Mouse (Mus musculus) intestine, embryonic 14.5 days (tissue): ENCODE data around the gene Sgsm3. TPM values are rescaled to one million over a fixed set of nuclear protein-coding genes. Genes with fewer than 3 reads are reported as not detected.

Experiments
- ATAC-seq: fragments of 200-750 bp; cut with Nextera tagmentation; replicated peaks from 2 replicates; pipeline ENCODE4 v1.8.0; 2017; ENCODE audit warnings: low read depth, moderate number of reproducible peaks, moderate TSS enrichment, moderate library complexity; ENCODE audit not compliant: low FRiP score, low TSS enrichment
- DNase-seq: peaks from one replicate; pipeline ENCODE4 v3.0.0-alpha.2; 2018; ENCODE audit warnings: low spot score
- H3K27ac ChIP-seq: fragments of 300-500 bp; sonication (generic); 2 replicates; pipeline ENCODE4 v1.5.1; 2014; ENCODE audit warnings: low read depth, mild to moderate bottlenecking, control low read depth
- H3K27me3 ChIP-seq: fragments of 300-500 bp; sonication (generic); replicated peaks from 2 replicates; pipeline ENCODE4 v1.6.1; 2014; ENCODE audit warnings: low read length, control low read depth; ENCODE audit not compliant: control insufficient read depth, insufficient read depth
- H3K36me3 ChIP-seq: fragments of 300-500 bp; sonication (generic); 2 replicates; pipeline ENCODE4 v1.6.1; 2014; ENCODE audit warnings: low read length, control low read depth; ENCODE audit not compliant: control insufficient read depth, insufficient read depth
- H3K4me1 ChIP-seq: fragments of 300-500 bp; sonication (generic); replicated peaks from 2 replicates; pipeline ENCODE4 v1.6.1; 2014; ENCODE audit warnings: low read length, control low read depth, mixed read lengths; ENCODE audit not compliant: control insufficient read depth, insufficient read depth
- H3K4me2 ChIP-seq: fragments of 300-500 bp; sonication (generic); 2 replicates; pipeline ENCODE4 v1.6.1; 2014; ENCODE audit warnings: low read length
- H3K4me3 ChIP-seq: fragments of 300-500 bp; sonication (generic); 2 replicates; pipeline ENCODE4 v1.5.1; 2014; ENCODE audit warnings: low read depth, low read length, control low read depth, mixed read lengths
- H3K9ac ChIP-seq: fragments of 300-500 bp; sonication (generic); 2 replicates; pipeline ENCODE4 v1.6.1; 2014; ENCODE audit warnings: mild to moderate bottlenecking, low read length
- H3K9me3 ChIP-seq: fragments of 300-500 bp; sonication (generic); 2 replicates; pipeline ENCODE4 v1.6.1; 2016; ENCODE audit warnings: low read length, control low read depth; ENCODE audit not compliant: control insufficient read depth
- WGBS: fragments of 180-500 bp; shearing (Covaris S2); extraction: QIAGEN DNeasy Blood & Tissue Kit; methylation state at CpG from one replicate; pipeline ENCODE4 v1.1.7; 2014; 5-methylcytosine and 5-hydroxymethylcytosine counted together
- microRNA-seq: library from miRNA; unstranded; fragments of <30 nt; microRNA quantifications from one replicate; pipeline ENCODE4, GENCODE M21; 2016
- polyA plus RNA-seq: library from polyadenylated mRNA; unstranded; fragments of >200 nt; fragmentation: Nextera tagmentation; extraction: Ambion mirVana; gene quantifications from 2 replicates; pipeline ENCODE4 v1.2.1, GENCODE M21; 2014

Gene Sgsm3
- polyA plus RNA-seq, 1 experiment from 2014 or later = 26.4 TPM

DNA sequence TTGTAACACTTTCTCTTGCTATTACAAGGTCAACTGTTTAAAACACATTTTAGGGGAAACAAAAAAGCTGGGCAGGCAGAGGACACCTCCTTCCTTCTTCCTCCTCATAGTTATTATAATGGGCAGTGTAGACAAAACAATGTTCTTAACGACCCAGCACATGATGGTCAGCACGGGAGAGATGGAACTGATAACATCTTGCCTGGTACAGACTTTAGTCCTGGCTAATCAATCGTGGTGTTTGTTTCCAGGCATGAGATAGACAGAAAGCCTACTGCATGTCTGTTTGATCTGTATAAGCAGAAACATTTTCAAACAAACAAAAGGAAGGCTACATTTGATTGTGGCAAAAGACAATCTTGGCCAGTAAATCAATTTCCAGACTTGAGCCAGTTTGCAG lies 72.9 kb downstream of the Sgsm3 start:
- Histone ChIP-seq H3K36me3 (no peaks in the 10 kb centered on the region), H3K27ac (no peak overlapping the region), H3K4me2 (no peak overlapping the region), H3K4me1 (no peaks in the 10 kb centered on the region), H3K27me3 (no peaks in the 10 kb centered on the region), H3K9ac (no peak overlapping the region), H3K9me3 (no peaks in the 10 kb centered on the region), H3K4me3 (no peak overlapping the region)
- 15% methylated on average over 3 of the region's 3 CpGs for WGBS
- no peak for ATAC-seq
- DNase-seq = no peak

- Histone ChIP-seq H3K27me3 (no peaks in the 10 kb centered on the region), H3K27ac (no peak overlapping the region), H3K4me2 (no peak overlapping the region), H3K9me3 (no peaks in the 10 kb centered on the region), H3K9ac (no peak overlapping the region), H3K36me3 (no peaks in the 10 kb centered on the region), H3K4me3 (no peak overlapping the region), H3K4me1 (no peaks in the 10 kb centered on the region)
- DNase-seq = no peak
- WGBS = 92% methylated on average over 5 of the region's 5 CpGs
- no peak for ATAC-seq
Measured at GRCm38 (mm10) chr15:81052491-81052890, 74.9 kb downstream of the Sgsm3 start.

DNA sequence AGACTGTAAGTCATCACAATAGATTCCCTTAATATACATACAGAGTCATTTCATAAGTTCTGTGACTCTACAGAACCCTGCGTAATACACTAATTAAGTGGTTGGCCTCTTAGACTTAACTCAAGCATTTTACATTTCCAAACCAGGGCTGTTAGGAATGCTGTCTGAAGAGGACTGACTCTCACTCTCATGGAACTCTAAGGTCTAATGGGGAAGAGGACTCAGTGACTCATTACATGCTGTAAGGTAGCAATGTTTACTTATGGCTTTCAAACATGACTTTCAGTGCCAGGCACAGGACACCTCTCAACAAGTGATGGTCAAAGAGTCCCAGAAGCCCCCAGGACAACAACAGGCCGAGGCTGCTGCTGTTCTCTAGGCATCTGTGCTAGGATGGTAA lies 77.9 kb downstream of the Sgsm3 start:
- Histone ChIP-seq H3K4me2 (no peak overlapping the region), H3K9me3 (no peaks in the 10 kb centered on the region), H3K27ac (no peak overlapping the region), H3K4me1 (no peaks in the 10 kb centered on the region), H3K27me3 (no peaks in the 10 kb centered on the region), H3K36me3 (no peaks in the 10 kb centered on the region), H3K4me3 (no peak overlapping the region), H3K9ac (no peak overlapping the region)
- DNase-seq = no peak
- no peak for ATAC-seq
- 90% methylated on average over 2 of the region's 2 CpGs for WGBS

- H3K27me3 ChIP-seq = no peaks in the 10 kb centered on the region
- 90% methylated on average over 5 of the region's 5 CpGs for WGBS
Measured at GRCm38 (mm10) chr15:81057736-81058135, 80.2 kb downstream of the Sgsm3 start.

GRCm38 (mm10) chr15:81060975-81061374 lies 83.4 kb downstream of the Sgsm3 start:
- Histone ChIP-seq H3K36me3 (no peaks in the 10 kb centered on the region), H3K4me3 (no peak overlapping the region), H3K9me3 (no peaks in the 10 kb centered on the region), H3K9ac (no peak overlapping the region), H3K4me1 (peaks cover 20% of the 10 kb centered on the region), H3K4me2 (no peak overlapping the region), H3K27me3 (no peaks in the 10 kb centered on the region), H3K27ac (no peak overlapping the region)
- 93% methylated on average over 2 of the region's 2 CpGs for WGBS
- no peak for ATAC-seq
- no peak for DNase-seq

More at GRCm38 (mm10) chr15:81057736-81058135, 80.2 kb downstream of the Sgsm3 start:
- no peak for ATAC-seq
- H3K9me3 ChIP-seq = no peaks in the 10 kb centered on the region
- no peak overlapping the region for H3K4me3 ChIP-seq
- no peak overlapping the region for H3K9ac ChIP-seq
- no peak for DNase-seq
- no peak overlapping the region for H3K27ac ChIP-seq
- H3K4me2 ChIP-seq = no peak overlapping the region
- no peaks in the 10 kb centered on the region for H3K36me3 ChIP-seq
- peaks cover 14% of the 10 kb centered on the region for H3K4me1 ChIP-seq

Small RNA genes lying within 50 kb of the gene (microRNA-seq; reads per million reads assigned to microRNA genes)
- gene Mir5113 = 12.2 reads per million, percentile 42 among the genes with 10 or more reads in this experiment

Other genes with a start within 250 kb of the Sgsm3 start
- 175 and 189 TPM in 2 replicates for gene Adsl, start 29.3 kb upstream of the Sgsm3 start, polyA plus RNA-seq
- 21.2 and 25.1 TPM in 2 replicates for gene Mrtfa, start 213.0 kb downstream of the Sgsm3 start, polyA plus RNA-seq